Mouse (Mus musculus) heart, postnatal 10 days (tissue): ENCODE data around the gene Prmt8. TPM values are rescaled to one million over a fixed set of nuclear protein-coding genes. Genes with fewer than 3 reads are reported as not detected.
A peak's percentile ranks its signal among the peaks of the same experiment; 100 is the strongest.

Source experiments
- DNase-seq, 2 experiments: peaks; one replicate each; pipeline ENCODE4 v3.0.0; 2021
- intact Hi-C: fragments of 180-260 bp; cut with DNase I; formaldehyde crosslinking; loops from one replicate; pipeline ENCODE4 v1.15.1; 2025
- total RNA-seq, 2 experiments: library from RNA; stranded (reverse); gene quantifications; 2 replicates each; pipeline ENCODE4 v1.2.3; 2021

Gene Prmt8
- total RNA-seq, 2 experiments from 2014 or later: not detected

DNA sequence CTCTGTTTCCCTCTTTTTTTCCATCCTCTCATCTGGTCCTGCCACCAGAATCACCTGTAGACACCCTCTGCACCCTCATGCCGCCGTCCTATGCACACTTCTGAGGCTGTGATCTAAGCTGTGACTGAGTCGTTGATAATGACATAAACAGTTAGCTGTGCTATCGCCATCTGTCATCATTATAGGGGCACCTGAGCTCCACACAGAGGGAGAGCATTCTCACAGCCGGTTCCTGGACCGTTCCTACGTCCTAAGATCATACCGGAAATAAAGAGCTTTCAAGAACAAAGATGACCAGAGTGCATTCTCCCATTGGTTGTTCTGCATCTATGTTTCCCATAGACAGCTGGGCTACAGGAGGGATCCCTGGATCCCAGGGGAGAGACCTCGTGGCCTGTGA is 28.6 kb downstream of the Prmt8 start:
- intact Hi-C loops: no loop called here

DNA sequence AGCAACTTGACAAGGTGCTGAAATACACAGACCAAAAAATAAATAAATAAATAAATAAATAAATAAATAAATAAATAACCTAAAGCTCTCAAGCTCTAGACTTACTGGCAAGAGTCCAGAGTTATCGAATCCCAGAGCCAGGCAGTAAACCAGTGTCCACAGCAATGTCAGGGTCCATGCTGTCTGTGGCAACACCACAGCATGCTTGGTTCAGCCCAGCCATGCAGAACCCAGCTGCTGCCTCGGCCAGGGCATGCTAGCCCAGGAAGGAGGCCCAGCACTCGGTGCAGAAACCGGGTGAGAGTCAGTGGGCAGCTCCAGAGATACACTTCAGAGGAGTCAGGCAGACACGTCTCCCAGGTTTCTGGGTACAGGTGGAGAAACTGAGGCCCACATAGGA is 29.4 kb downstream of the Prmt8 start:
- intact Hi-C loops: no loop called here
- DNase-seq: no peak

More for the DNA sequence above, 28.6 kb downstream of the Prmt8 start:
- no peak for DNase-seq

DNA sequence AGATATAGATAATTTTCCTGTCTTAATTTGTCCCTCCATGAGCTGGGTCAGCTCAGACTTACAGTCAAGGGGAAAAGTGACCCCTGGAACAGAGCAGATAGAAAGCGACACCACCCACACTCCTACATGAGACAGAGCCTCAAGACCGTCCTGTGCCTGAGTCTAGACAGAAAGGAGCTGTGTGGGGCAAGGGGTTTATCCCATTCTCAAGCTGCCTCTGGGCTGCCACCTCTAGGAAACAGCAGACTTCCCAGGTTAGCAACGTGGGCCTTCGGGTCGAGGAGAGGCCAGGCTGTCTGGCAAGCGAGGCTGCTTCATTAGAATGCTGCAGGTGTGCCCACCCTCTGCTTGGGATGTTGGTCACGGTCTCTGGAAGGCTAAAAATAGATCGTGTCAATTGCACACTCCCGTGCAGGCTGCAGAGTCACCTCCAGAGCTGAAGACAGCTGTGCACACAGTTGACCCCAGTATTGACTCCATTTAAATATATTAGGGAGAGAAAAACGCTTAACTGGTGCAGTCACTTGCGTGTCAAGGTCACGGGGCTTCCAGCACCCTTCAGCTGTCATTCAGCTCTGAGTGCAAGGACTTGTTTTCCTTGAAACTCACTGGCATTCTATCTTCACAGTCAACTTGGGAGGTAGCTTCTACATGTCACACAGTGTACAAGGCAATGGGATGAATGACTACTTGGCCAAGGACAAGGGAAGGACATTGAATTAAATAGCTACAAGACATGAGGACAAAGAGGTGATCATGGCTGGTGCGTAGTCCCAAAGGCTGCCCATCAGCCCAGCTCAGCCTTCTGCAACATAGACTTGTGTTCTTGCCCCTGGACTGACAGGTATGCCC is 33.9 kb downstream of the Prmt8 start:
- intact Hi-C loops: no loop called here
- DNase-seq: peak; percentile 4 to 7

DNA sequence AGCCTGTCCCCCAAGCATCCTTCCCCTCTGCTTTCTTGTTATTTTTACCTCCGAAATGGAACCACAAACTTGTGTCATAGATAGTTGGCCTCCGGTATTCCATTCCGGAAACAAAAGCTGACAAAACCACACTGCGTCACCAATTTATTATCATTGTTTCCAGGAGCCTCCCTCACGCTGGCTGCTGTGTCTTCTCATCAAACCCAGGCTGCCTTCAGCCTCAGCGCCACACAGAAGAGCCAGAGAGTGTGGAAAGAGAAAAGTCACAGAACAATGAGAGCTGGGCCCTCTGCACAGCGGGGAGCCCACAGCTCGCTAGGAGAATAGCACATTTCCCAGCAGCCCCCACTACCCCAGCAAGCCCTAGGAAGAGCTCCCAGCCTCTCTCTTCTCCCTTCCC is 46.1 kb downstream of the Prmt8 start:
- intact Hi-C loops: no loop called here
- DNase-seq: no peak

DNA sequence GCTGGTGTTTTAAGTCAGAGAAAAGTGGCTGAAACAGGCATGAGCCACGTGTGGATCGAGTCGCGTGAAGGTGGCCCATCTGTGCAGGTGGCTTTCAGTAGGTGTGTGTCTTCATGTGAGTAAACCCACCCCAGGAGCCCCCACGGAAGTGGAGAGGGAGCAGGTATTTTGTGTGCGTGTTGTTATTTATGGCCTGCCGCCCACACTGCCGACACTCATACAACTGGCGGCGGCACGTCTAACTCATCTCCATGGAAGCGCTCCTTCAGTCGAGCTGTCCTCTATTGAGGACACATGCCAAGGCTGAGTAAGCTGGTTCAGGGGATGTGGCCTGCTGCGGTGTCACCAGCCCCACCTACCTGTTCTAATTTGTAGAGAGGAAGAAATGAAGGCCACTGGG is 49.4 kb downstream of the Prmt8 start:
- intact Hi-C loops: no loop called here
- no peak for DNase-seq

DNA sequence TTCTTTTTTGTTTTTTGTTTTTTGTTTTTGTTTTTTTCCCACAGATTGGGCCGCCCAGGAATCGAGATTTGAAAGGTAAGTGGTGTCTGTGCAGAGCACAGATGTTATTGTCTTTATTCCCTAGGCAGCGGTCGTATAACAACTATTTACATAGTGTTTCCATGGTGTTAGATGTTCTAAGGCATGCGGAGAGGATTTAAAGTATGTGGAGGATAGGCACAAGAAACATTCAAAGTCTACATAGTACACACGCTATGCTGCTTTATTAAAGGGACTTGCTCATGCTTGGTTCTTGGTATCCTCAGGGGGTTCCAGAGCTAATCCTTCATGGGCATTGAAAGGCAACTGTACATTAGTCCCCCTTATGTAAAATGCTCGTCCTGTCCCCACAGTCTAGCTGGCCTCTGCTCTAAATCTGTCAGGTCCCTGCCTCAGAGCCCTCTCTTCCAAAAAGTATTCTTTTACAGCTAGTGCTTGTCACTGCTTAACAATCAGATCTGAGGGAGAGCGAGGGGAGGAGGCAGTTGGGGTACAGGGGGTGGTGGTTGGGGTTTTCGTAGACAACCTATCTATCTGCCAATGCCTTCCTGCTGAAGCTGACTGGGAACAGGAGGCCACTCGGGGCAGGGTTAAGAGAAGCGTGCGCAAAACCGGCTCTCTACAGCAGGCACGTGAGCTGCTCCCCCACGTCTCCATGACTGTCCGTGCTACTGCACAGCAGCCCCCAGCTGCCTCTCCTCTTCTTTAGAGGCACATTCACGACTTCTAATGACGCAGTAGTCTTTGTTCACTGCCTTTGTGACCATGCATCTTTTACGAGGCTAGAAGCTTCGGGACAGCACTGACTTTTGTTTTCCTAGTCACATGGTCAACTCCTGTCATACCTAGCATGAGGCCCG is 51.8 kb downstream of the Prmt8 start:
- intact Hi-C loops: no loop called here
- DNase-seq: no peak

DNA sequence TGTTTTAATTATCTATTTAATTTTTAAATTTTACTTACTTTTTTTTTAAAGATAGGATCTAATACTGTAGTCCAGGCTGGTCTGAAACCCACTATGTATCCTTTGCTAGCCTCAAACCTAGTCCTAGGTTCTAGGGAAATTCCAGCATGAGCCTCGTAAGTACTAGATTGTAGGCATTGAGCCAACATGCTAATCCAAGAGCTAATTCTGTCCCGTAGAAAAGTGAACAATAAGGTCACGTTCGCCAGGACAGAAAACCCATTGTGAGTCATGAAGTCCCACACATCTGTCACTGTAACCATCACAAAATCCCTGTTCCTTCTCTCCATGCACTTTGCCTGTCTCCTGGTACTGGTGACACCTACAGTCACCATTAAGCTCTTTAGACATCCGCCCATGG is 53.8 kb downstream of the Prmt8 start:
- DNase-seq: peak; percentile 9 to 11
- intact Hi-C loops: no loop called here

DNA sequence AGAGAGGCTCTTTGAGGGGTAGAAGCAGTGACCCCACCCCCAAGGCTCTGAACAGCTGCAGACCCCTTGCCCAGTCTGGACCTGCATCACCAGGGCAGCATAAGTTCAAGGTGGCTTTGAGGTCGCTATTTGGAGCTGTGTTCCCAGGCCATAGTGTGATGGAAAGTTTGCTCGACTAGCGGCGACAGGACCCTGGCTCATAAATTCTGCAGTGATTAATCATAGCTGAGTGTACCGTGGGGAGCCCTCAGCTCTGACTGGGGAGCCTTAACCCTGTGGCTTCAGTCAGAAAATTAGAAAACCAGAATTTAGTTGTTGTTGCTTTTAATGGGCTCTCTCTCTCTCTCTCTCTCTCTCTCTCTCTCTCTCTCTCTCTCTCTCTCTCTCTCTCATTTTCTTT is 54.4 kb downstream of the Prmt8 start:
- intact Hi-C loops: no loop called here
- no peak for DNase-seq

DNA sequence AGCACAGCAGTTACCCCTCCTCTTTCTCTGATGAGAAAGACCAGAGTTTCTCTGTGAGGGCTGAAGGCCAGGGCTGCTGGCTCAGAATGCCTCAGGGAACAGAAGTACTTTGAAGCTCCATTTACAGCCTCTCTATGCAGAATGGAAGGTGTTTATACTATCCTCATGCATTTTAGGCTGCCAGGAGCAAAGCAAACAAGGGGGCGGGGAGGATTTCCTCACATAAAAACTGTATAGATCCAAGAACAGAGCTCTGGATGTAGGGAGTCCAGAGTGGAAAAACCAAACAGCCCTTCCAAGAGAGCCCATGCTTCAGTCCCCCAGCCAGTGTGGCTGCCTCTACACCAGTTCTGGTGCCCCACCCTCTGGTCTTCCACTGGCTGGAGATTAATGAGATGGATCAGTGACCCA is 61.0 kb downstream of the Prmt8 start:
- DNase-seq: no peak
- intact Hi-C loops: no loop called here

DNA sequence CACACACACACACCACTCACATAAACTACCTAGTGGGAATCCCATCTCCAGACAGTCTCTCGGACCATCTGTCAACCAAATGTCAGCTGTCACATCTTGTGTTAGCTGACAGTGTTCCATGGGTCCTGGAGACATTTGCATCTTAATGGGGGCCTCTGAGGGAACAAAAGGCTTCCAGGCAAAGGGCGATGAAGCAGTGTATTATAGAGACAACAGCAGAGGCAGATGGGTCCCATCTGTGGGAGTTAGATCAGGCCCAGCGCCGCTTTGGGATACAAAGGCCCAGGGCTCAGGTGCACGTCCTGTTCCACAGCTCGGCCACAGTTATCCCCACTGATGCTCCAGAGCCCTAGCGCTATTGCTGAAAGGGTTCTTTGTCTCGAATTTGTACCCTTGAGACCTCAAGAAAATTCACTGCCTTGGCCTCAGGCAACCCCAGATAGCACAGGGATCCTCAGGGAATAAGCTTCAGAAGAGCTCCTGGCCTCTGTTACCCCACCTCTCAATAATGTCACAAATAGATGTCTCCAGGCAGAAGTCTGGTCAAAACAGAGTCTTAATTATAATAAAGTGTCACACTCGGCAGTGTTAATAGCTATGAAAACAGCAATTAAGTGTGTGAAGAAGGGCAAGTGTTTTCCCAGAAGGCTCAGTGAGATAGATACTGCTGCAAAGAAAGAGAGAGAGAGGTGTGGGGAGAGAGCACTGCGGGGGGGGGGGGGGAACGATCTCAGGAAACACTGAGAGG is 68.1 kb downstream of the Prmt8 start:
- no peak for DNase-seq

DNA sequence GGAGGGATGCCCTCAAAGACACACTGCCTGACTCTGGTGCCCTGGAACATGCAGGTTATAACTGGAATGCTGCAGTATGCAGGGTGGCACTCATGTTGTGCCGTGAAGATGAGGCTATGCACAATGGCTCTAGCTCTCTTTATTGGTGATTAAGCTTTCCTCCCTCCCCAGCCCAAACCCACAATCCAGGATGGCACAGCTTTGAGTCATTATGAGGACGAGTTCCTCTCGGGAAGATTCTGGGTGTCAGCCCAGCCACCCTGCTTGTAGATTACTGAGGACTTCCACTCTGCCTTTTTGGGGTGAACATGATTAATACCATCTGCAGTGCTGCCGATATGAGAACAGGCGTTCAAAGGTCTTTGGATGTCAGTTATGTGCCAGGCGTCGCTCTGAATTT is 75.6 kb downstream of the Prmt8 start:
- no peak for DNase-seq
- intact Hi-C loops: no loop called here

More for the DNA sequence above, 68.1 kb downstream of the Prmt8 start:
- intact Hi-C loops: no loop called here

DNA sequence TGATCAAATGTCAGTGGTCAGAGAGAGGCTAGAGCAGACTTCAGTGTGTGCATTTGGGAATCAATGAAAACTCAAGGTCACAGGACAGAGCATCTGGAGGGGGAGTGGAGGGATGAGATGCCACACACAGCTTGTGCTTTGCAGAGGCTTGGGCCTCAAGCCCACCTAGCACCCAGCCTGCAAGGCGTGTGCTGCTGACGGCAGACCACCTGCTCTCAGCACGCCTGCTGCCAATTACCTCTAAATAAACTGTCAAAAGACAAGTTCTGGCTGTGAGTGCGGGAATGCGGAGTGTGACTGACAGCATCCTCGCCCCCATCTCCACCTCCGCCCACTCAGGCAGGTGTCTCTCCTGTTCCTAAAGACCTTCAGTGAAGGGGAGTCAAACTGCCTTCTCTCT is 77.0 kb downstream of the Prmt8 start:
- DNase-seq: no peak
- intact Hi-C loops: no loop called here

DNA sequence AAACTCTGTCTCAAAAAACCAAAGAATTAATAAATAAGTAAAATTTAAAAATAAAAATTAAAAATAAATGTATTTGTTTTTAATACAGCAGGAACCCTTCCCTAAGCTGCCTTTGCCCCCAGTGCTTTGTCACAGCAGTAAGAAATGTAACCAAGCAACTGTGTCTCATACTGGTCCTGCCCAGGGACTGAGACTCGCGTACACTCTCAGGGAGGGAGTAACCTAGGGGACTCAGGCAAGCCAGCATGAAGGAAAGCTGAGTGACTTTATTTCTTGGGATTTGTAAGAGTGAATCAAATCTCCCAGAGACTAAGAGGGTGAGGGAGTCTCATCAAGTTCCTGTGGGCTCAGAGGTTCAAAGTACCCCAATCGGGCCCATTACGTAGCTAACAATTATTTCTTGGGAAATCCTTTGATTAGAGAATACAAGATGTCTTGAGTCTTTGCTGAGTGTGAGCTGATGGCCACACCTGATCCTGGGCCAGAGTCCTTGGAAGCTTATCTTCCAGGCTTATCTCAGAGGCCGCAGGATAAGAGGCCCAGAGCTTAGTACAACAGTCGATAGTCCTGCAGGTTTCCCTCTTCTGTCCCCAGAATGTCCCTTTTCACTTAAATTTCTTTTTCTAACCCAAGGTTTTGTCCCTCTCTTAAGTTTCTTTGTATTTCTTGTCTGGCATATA is 82.0 kb downstream of the Prmt8 start:
- DNase-seq: no peak
- intact Hi-C loops: no loop called here

DNA sequence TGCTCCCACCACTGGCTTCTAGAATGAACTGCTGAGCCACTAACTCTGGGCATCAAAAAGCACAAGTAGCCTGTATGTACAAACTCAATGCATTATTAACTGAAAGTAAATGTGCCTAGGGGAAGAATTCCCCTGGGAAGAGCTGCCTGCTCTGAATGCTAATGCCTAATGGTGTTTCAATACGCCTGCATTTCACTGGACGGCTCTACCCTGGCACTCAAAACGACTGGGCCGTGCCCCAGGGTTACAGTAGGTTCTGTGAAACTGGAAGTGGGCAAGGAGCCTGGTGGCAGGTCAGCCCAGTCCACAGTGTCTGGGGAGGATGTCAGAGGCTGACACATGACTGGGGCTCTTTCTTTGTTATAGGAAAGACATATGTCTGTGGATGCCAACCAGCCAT is 84.3 kb downstream of the Prmt8 start:
- DNase-seq: no peak
- intact Hi-C loops: no loop called here

DNA sequence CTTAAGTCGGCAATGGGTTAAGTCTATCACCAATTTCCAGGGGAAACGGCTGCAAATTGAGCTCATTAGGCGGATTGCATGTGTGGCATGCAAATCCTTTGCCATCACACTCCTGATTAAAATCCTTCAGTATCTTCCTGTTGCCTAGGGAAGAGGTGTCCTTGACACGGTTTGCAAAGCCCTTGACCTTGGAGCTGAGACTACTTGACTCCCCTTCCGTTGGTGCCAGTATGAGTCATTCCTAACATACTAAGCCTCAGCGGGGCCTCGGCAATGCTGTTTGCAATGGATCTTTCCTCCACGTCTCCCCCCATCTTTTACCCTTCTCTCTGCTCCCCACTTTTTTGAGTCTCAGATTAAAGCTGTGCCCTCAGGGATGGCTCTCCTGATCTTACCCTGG is 85.7 kb downstream of the Prmt8 start:
- intact Hi-C loops: no loop called here
- no peak for DNase-seq

DNA sequence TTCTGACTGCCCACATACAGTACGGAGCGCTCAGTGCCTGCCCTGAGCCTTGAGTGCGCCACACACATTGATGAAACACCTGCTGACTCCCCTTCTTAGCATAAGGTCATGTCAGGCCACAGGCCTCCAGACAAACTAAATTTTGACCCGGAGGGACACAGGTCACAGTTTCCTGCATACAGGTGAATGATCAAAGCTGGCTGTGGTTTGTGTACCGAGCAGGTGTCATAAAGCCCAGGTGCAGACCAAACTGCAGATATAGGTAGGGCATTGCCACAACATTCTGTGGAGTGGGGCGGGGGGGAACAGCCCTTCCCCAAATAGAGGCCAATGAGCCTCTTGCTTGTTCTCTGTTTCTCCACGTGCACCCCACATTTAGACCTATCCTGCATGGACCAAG is 88.5 kb downstream of the Prmt8 start:
- DNase-seq: no peak
- intact Hi-C loops: no loop called here

DNA sequence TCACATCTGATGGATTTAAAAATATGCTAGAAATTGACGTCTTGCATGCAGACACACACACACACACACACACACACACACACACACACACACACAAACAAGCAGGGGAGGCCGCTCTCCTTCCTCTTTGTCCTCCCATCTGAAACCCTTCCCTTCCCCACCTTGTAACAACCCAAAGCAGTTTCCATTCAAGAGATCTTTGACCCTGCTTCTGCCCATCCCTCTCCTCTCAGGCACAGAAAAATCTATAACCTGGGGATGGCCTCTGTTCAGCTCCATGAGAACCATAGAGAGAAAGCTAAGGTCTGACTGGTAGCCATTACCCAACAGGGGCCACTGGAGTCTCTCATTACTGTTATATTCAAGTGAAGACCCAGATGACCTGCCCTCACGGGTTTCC is 90.3 kb downstream of the Prmt8 start:
- DNase-seq: no peak
- intact Hi-C loops: no loop called here

DNA sequence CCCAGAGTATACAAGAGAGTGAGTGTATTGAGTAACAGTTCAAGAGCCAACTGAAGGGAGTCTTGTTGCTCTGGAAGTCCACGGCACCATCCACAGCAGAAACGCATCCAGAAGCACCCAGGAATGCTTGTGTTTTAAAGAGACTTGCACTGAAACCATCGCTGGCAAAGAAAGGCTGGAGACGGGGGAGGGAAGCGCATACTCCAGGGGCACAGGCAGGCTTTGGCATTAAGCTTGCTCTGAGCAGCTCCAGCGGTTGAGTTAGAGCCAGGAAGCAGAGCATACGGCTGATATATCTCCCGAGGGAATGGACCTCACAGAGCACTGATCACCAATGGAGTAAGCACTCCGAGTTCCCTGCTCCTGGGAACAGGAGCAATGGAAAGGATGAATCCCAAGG is 91.0 kb downstream of the Prmt8 start:
- DNase-seq: no peak
- intact Hi-C loops: no loop called here

DNA sequence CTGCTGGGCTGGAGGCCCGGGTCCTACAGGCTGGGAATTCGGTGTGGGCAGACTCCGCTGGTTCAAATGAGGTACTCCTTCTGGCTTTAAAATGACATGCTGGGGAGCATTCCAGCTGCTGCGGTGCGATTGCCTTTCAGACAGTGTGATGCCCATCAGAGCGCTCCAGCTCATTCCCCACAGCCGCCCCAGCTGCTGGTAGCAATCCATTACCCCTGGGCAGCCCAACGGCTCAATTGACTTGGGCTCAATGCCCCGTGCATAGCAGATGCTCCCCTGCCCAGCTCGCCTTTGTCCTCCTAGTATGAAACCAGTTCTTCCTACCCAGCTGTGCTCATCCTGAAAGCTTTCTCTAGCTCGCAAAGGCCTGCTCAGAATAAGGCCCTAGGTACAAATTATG is 92.4 kb downstream of the Prmt8 start:
- no peak for DNase-seq
- intact Hi-C loops: no loop called here

DNA sequence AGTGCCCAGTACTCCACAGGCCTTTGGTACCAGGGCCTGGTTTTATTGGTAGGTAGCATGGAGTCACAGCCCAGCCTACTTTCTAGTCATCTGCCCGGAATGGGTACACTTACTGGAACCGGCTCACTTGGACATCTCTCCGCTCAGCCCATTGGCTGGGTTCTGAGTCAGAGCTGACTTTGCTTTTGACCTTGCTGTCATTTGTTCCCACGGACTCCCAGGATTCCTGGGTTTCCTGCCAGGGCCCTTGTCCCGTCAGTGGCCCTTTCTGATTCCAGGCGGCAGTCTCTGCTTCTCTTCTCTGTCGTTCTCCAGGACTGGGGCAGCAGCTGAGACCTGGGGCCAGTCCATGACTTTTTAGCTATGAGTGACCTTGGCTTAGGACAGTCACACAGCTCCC is 97.2 kb downstream of the Prmt8 start:
- intact Hi-C loops: no loop called here
- DNase-seq: peak in 1 of 2 experiments; percentile 2

DNA sequence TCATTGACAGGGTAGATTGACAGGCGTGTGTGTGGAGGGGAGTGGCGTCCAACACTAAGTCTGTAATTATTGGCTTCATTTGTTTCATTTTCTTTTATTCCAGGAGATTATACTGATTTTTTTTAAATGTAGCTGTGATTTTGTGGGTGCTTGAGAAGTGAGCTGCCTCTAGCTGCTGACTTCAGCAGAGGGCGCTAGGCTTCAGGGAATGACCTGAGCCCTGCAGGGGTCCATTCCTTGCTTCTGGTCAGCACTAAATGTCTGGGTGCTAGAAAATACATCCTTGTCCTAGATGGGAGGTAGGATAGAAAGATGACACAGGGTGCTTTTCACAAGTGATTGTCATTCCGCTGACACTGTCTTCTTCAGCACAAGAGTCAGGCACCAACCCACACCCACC is 99.2 kb downstream of the Prmt8 start:
- intact Hi-C loops: no loop called here
- no peak for DNase-seq
